Mouse (Mus musculus) limb, embryonic 12.5 days (tissue): ENCODE data around the gene Skap2. TPM values are rescaled to one million over a fixed set of nuclear protein-coding genes. Genes with fewer than 3 reads are reported as not detected.

Experiments used
- ATAC-seq: fragments of 200-750 bp; cut with Nextera tagmentation; 2 replicates; pipeline ENCODE4 v1.8.0; 2017; ENCODE audit warnings: low read depth, moderate TSS enrichment; ENCODE audit not compliant: insufficient number of reproducible peaks, insufficient read depth, low FRiP score, low TSS enrichment
- H3K27ac ChIP-seq: fragments of 300-500 bp; sonication (generic); 2 replicates; pipeline ENCODE4 v1.5.1; 2016; ENCODE audit warnings: mild to moderate bottlenecking, moderate library complexity
- H3K27me3 ChIP-seq: fragments of 300-500 bp; sonication (generic); 2 replicates; pipeline ENCODE4 v1.6.1; 2016; ENCODE audit warnings: mild to moderate bottlenecking, moderate library complexity
- H3K36me3 ChIP-seq: fragments of 300-500 bp; sonication (generic); 2 replicates; pipeline ENCODE4 v1.6.1; 2016; ENCODE audit warnings: mild to moderate bottlenecking, moderate library complexity
- H3K4me1 ChIP-seq: fragments of 300-500 bp; sonication (generic); replicated peaks from 2 replicates; pipeline ENCODE4 v1.6.1; 2016
- H3K4me2 ChIP-seq: fragments of 300-500 bp; sonication (generic); 2 replicates; pipeline ENCODE4 v1.6.1; 2016; ENCODE audit warnings: mild to moderate bottlenecking, moderate library complexity
- H3K4me3 ChIP-seq: fragments of 300-500 bp; sonication (generic); replicated peaks from 2 replicates; pipeline ENCODE4 v1.5.1; 2016; ENCODE audit warnings: mild to moderate bottlenecking
- H3K9ac ChIP-seq: fragments of 300-500 bp; sonication (generic); replicated peaks from 2 replicates; pipeline ENCODE4 v1.6.1; 2016; ENCODE audit warnings: mild to moderate bottlenecking, moderate library complexity
- H3K9me3 ChIP-seq: fragments of 300-500 bp; sonication (generic); 2 replicates; pipeline ENCODE4 v1.6.1; 2016; ENCODE audit warnings: mild to moderate bottlenecking, moderate library complexity
- WGBS: fragments of 180-500 bp; shearing (Covaris S2); methylation state at CpG from one replicate; pipeline ENCODE4 v1.1.7; 2016; 5-methylcytosine and 5-hydroxymethylcytosine counted together
- polyA plus RNA-seq: library from polyadenylated mRNA; unstranded; fragments of >200 nt; fragmentation: Nextera tagmentation; extraction: Ambion mirVana; gene quantifications from 2 replicates; pipeline ENCODE4 v1.2.1, GENCODE M21; 2016

The Skap2 gene
- polyA plus RNA-seq, 1 experiment from 2014 or later = 14.4 TPM

DNA sequence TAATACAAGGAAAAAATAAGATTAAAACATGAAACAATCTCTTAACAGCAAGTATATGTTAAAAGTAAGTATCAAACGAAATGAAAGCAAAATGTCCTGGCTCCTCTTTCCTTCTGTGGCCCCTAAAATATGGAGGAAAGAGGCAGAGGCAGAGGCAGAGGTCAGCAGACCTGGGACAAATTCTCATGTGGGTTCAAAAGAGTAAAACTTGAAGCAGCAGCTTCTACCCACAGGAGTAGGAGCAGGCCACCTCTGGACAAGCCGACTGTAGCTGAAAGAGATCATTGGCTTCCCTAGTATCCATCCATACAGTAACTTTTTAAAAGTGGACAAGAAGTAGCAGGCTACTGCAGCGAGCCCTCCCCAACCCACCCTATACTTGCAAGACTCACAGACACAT, 7.4 kb downstream of the Skap2 start:
- peaks cover 53% of the 10 kb centered on the region for H3K27me3 ChIP-seq

DNA sequence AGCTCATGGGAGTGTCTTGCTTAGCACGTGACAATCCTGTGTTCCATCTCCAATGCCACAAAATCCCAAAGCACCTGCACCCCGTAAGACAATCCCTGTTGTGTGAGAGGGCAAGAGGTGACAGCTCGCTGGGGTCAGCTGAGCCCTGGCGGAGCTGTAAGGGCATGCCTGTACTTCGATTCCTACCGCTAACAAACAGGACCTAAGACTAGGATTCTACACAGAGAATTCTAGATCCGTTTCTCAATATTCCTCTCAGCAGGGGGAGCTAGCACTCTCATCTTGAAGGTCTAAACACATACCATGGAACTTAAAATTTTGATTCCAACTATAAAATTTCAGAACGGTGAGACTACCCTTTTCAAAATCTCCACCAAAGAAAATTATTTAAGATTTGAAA, 9.7 kb downstream of the Skap2 start:
- H3K4me1 ChIP-seq = peaks cover 18% of the 10 kb centered on the region
- peaks cover 37% of the 10 kb centered on the region for H3K27me3 ChIP-seq
- H3K4me2 ChIP-seq = no peak overlapping the region
- H3K4me3 ChIP-seq = no peak overlapping the region
- ATAC-seq = no peak
- no peak overlapping the region for H3K9ac ChIP-seq
- WGBS = 22% methylated on average over 8 of the region's 8 CpGs
- H3K36me3 ChIP-seq = no peaks in the 10 kb centered on the region
- H3K9me3 ChIP-seq = no peaks in the 10 kb centered on the region
- no peak overlapping the region for H3K27ac ChIP-seq

More for the DNA sequence above, 7.4 kb downstream of the Skap2 start:
- Histone ChIP-seq H3K36me3 (no peaks in the 10 kb centered on the region), H3K4me2 (no peak overlapping the region), H3K27ac (no peak overlapping the region), H3K4me3 (no peak overlapping the region), H3K4me1 (peaks cover 18% of the 10 kb centered on the region), H3K9ac (no peak overlapping the region), H3K9me3 (no peaks in the 10 kb centered on the region)
- WGBS = 18% methylated on average over 3 of the region's 3 CpGs
- ATAC-seq = no peak

DNA sequence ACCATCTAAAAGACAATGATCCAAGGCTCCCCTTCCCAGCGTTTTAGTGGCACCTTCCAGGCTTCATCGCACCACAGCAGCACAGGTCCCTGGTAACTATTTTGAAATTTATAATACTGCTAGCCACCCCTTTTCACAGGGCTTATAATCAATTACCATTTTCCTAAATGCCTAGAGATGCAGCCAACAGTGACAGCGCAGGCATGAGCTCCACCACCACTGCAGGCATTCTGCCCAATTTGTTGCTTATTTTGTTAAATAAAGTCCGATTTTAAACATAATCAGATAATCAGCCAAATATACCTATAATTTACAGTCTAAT, 13.2 kb downstream of the Skap2 start:
- Histone ChIP-seq H3K36me3 (no peaks in the 10 kb centered on the region), H3K27ac (no peak overlapping the region), H3K4me3 (no peak overlapping the region), H3K27me3 (peaks cover 11% of the 10 kb centered on the region), H3K9me3 (no peaks in the 10 kb centered on the region), H3K4me1 (no peaks in the 10 kb centered on the region), H3K9ac (no peak overlapping the region), H3K4me2 (no peak overlapping the region)
- WGBS = 72% methylated on average over 4 of the region's 4 CpGs
- no peak for ATAC-seq

DNA sequence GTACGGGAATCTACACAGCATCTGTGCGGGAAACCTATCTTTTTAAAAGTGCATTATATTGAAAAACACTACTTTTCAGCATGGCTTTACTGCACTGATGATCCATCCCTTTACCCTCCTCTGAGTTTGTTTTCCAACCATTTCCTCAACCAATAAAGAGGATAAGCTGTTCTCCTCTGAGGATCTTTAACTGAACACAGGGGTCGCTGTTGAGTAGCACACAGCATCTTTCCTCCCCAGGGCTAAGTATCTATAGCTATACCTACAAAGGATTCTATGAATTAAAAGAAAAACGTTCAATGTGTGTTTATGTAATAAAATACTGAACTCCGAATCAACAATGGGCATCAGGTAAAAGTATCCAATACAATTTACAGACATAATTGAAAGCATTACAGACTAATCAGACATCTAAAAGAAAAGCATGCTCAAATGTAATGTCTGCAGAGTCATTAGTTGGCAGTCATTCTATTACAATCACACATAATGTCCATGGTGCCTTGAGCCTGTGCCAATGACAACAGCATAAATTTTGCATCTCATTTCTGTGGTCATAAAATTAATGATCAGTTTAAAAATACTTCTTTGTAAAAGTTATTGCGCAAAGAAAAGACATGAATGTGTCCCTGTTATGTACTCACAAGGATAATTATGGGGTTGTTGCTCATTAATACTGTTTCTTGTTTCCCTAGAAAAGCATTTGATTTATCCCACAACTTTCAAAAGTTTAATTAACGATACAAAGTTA, 13.8 kb downstream of the Skap2 start:
- H3K9me3 ChIP-seq = no peaks in the 10 kb centered on the region
- H3K27ac ChIP-seq = no peak overlapping the region
- WGBS = 44% methylated on average over 7 of the region's 7 CpGs
- H3K4me1 ChIP-seq = no peaks in the 10 kb centered on the region
- H3K4me2 ChIP-seq = no peak overlapping the region
- no peak for ATAC-seq
- H3K27me3 ChIP-seq = peaks cover 8% of the 10 kb centered on the region
- H3K36me3 ChIP-seq = no peaks in the 10 kb centered on the region
- no peak overlapping the region for H3K9ac ChIP-seq
- H3K4me3 ChIP-seq = no peak overlapping the region

DNA sequence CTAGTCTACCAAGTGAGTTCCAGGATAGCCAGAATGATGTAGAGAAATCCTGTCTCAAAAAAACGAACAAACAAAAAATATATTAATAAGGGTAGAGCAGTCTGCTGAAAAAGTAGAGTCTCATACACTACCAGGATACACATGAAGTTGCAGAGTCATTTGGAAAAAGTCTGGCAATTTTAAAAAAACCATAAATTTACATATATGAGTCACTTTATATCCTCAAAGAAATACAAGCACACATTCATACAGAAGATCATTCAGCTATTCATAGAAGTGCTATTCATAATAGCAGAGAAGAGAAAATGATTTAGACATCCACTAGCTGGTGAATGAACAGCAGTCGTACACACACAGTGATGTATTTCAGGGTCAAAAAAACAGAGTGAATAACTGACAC, 24.4 kb downstream of the Skap2 start:
- Histone ChIP-seq H3K4me3 (no peak overlapping the region), H3K9me3 (no peaks in the 10 kb centered on the region), H3K4me2 (no peak overlapping the region), H3K4me1 (0 out of 2 replicates have a peak, but pooled peaks cover under 1% of the 10 kb centered on the region), H3K27ac (no peak overlapping the region), H3K36me3 (no peaks in the 10 kb centered on the region), H3K9ac (no peak overlapping the region), H3K27me3 (no peaks in the 10 kb centered on the region)
- 88% methylated on average over 2 of the region's 2 CpGs for WGBS
- no peak for ATAC-seq

DNA sequence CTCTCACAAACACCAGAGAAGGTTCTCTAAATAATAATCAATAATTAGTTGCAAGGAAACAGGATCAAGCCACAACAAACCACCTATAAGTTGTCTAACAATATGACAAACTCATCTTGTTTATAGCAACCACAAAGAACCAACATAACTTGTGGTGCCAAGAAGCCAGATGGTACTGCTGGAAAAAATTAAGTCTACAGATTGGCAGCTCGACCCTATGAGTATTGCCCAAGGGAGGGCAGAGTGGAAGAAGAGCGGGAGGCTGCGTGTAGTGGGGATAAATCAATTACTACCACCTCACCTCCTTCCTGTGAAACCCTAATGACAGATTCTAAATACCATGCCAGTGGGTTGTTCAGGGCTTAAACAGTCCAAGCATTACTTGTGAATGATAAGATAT, 34.7 kb downstream of the Skap2 start:
- no peak overlapping the region for H3K9ac ChIP-seq
- no peaks in the 10 kb centered on the region for H3K4me1 ChIP-seq
- no peaks in the 10 kb centered on the region; the same call in 1 of the 2 replicates for H3K27me3 ChIP-seq
- no peak overlapping the region for H3K27ac ChIP-seq
- no peak overlapping the region for H3K4me2 ChIP-seq
- no peaks in the 10 kb centered on the region for H3K9me3 ChIP-seq
- H3K36me3 ChIP-seq = no peaks in the 10 kb centered on the region
- WGBS = 53% methylated on average over 3 of the region's 3 CpGs
- no peak for ATAC-seq
- no peak overlapping the region for H3K4me3 ChIP-seq

DNA sequence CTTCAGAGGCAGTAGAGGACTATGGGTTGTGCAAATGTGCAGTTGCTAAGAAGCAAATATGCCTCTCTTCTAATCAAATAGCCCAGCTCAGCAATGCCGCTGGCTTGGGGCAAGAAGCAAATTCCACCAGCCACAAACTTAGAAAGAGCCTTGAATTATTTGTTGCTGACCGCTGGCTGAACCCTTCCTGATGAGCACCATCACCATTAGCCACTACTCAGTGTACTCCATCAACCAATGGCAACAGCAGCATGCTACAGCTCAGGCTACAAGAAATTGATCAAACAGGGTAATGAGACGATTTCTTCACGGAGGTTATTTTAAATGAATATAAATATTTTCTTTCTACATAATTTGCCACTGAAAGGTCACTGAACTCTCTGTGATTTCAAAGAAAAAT, 36.6 kb downstream of the Skap2 start:
- WGBS = 51% methylated on average over 4 of the region's 4 CpGs
- H3K36me3 ChIP-seq = no peaks in the 10 kb centered on the region
- no peak overlapping the region for H3K27ac ChIP-seq
- H3K4me1 ChIP-seq = no peaks in the 10 kb centered on the region
- no peaks in the 10 kb centered on the region for H3K9me3 ChIP-seq
- H3K4me2 ChIP-seq = no peak overlapping the region
- no peak overlapping the region for H3K9ac ChIP-seq
- no peak overlapping the region for H3K4me3 ChIP-seq
- ATAC-seq = no peak
- no peaks in the 10 kb centered on the region for H3K27me3 ChIP-seq

DNA sequence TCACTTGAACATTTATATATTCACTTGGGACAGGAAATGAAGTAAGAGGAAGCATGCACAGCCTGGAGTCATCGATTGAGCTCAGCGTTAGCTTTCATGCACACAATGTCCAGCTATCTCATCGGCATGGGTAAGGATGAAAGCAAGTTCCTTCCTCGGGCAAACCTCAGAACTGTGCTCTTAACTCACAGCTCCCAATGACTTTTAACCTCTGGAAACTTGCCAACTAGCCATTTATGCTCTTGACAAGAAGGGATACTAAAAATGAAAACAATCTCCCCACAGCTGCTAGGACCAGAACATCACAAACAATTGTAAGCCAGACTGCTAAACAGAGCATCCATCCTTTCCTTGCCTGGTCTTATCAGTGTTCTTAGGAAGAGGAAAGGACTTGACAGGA, 53.4 kb downstream of the Skap2 start:
- Histone ChIP-seq H3K27me3 (no peaks in the 10 kb centered on the region), H3K36me3 (no peaks in the 10 kb centered on the region)
- WGBS = 64% methylated on average over 4 of the region's 4 CpGs

DNA sequence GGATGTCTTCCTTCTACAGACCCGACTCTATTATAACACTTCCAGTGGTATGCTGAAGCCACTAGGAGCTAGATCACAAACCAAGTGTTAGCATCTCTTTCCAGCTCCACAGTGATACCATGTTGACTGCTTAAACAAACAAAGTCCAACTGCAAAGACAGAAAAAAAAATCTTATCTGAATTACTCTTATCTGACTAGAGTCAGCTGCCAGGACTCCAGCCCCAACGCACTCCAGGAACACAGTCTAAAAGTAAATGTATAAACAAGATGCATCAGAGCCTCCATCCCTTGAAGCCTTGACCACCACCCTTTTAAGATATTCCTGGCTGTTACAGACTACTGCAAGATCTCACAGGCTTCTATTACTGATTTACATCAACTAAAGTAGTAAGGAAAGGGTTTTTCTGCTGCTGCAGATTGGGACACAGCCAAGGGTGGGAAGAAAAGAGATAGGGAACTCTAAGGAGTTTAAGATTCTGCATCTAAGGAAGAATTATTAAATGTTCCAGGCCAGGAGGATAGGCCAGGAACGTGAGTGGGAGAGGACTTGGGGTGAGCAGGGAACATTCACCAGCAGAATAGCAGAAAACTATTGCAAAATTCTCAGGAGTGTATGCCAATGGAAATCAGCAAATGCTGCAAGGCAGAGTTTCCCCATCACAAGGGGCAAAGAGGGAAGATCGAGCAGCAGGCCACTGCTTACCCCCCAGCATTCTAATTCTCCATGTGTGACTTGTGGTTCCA, 56.1 kb downstream of the Skap2 start:
- ATAC-seq = no peak

More for the DNA sequence above, 53.4 kb downstream of the Skap2 start:
- Histone ChIP-seq H3K4me2 (no peak overlapping the region), H3K9me3 (no peaks in the 10 kb centered on the region), H3K27ac (no peak overlapping the region), H3K9ac (no peak overlapping the region), H3K4me1 (no peaks in the 10 kb centered on the region), H3K4me3 (no peak overlapping the region)
- ATAC-seq = no peak

DNA sequence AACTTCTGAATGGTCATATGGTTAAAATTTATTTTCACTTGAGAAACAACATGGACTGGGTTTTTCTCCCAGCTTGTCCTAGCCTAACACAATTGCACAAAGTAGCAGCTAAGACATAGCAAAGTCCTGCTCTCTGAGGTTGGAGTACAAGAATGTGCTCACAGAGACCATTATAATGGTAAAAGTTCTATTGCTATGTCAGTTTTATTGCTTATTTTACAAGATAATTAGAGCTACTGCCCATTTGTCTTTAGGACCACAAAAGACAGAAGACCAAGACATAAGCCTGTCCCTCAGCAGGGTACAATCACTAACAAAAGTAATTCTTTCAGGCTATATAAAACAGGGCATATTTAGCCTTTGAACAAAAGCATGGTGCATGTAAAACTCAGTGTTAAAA, 64.7 kb downstream of the Skap2 start:
- no peaks in the 10 kb centered on the region for H3K9me3 ChIP-seq
- H3K4me3 ChIP-seq = no peak overlapping the region
- no peak overlapping the region for H3K27ac ChIP-seq
- H3K9ac ChIP-seq = no peak overlapping the region
- H3K27me3 ChIP-seq = no peaks in the 10 kb centered on the region
- ATAC-seq = no peak
- no peaks in the 10 kb centered on the region for H3K4me1 ChIP-seq
- H3K36me3 ChIP-seq = no peaks in the 10 kb centered on the region
- no peak overlapping the region for H3K4me2 ChIP-seq

More for the DNA sequence above, 56.1 kb downstream of the Skap2 start:
- no peak overlapping the region for H3K4me3 ChIP-seq
- H3K9me3 ChIP-seq = no peaks in the 10 kb centered on the region
- 77% methylated on average over 4 of the region's 4 CpGs for WGBS
- no peaks in the 10 kb centered on the region for H3K36me3 ChIP-seq
- H3K27ac ChIP-seq = no peak overlapping the region
- H3K4me1 ChIP-seq = no peaks in the 10 kb centered on the region
- H3K4me2 ChIP-seq = no peak overlapping the region
- no peaks in the 10 kb centered on the region for H3K27me3 ChIP-seq
- no peak overlapping the region for H3K9ac ChIP-seq

DNA sequence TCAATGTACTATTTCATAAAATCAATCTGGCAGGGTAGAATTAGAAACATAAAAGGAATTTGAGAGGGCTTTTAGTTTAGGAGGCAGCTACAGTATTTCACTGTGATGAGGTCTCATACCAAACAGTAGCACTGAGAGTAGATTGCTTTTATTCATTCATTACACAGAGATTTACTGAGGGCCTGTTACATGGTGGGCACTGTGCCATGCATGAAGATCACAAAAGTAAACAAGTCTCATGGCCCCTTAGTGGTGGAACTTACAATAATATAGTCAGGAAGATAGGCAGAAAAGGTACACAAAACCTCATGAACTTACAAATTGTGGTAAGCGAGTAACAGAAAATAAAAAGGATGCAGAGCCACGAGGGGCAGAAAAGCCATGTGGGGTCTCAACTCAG, 67.4 kb downstream of the Skap2 start:
- Histone ChIP-seq H3K9me3 (no peaks in the 10 kb centered on the region), H3K4me1 (no peaks in the 10 kb centered on the region), H3K4me3 (no peak overlapping the region), H3K27me3 (no peaks in the 10 kb centered on the region), H3K9ac (no peak overlapping the region), H3K36me3 (no peaks in the 10 kb centered on the region), H3K4me2 (no peak overlapping the region), H3K27ac (no peak overlapping the region)
- WGBS = 83% methylated on average over 2 of the region's 2 CpGs
- ATAC-seq = no peak

DNA sequence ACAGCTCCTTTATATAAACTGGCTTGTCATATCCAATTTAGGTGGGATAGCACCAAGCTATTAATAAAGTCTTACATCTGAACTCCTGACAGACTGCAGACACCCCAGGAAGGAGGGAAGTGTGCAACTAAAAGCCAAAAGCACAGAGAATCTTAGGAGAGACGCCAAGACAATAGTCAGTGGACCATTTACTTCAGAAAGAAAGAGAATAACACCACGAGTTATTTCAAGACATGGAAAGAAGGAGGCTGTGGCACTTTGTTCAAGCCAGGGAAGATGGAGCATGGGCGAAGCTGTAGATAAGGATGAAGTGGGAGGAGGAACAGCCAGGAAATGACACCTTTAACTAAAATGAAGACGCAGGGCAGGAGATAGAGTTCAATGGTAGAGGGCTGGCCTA, 78.4 kb downstream of the Skap2 start:
- H3K9ac ChIP-seq = no peak overlapping the region
- no peak overlapping the region for H3K27ac ChIP-seq
- no peak overlapping the region for H3K4me2 ChIP-seq
- H3K9me3 ChIP-seq = no peaks in the 10 kb centered on the region
- WGBS = 76% methylated on average over 4 of the region's 4 CpGs
- no peak overlapping the region for H3K4me3 ChIP-seq
- H3K36me3 ChIP-seq = no peaks in the 10 kb centered on the region
- H3K4me1 ChIP-seq = peaks cover 8% of the 10 kb centered on the region
- peaks cover 4% of the 10 kb centered on the region for H3K27me3 ChIP-seq
- ATAC-seq = no peak
